Mouse (Mus musculus): Measurements from ENCODE around the gene Vasn. TPM values are rescaled to one million over a fixed set of nuclear protein-coding genes. Genes with fewer than 3 reads are reported as not detected.
A peak's percentile ranks its signal among the peaks of the same experiment; 100 is the strongest.
"Not testable (repeated sequence)": the region's sequence is repeated elsewhere in the genome, so short reads cannot be mapped to it uniquely, and the experiment has no call there.

Vasn gene
- polyA plus RNA-seq, 1 experiment from 2014 or later, result 10.9 TPM

- WGBS, result 28% methylated on average over 2 of the region's 2 CpGs
- Histone ChIP-seq H3K36me3 (peaks cover 28% of the 10 kb centered on the region), H3K27me3 (replicated peaks) (no peaks in the 10 kb centered on the region), H3K9me3 (no peaks in the 10 kb centered on the region), H3K9ac (no peak overlapping the region), H3K4me2 (replicated peaks) (peak overlapping the region; percentile 23; the same call in 1 of the 2 replicates), H3K27ac (no peak overlapping the region), H3K4me1 (peaks cover 11% of the 10 kb centered on the region; the same call in 1 of the 2 replicates), H3K4me3 (no peak overlapping the region)
- no peak for ATAC-seq (ENCODE audit: low FRiP score, low read depth)
Measured at GRCm38 (mm10) chr16:4659326-4659725, 19.6 kb downstream of the Vasn start.

- 72% methylated on average over 2 of the region's 2 CpGs for WGBS
- Histone ChIP-seq H3K4me3 (no peak overlapping the region), H3K9me3 (no peaks in the 10 kb centered on the region), H3K27ac (no peak overlapping the region), H3K9ac (no peak overlapping the region), H3K27me3 (replicated peaks) (no peaks in the 10 kb centered on the region), H3K36me3 (peaks cover 31% of the 10 kb centered on the region), H3K4me1 (0 out of 2 replicates have a peak, but pooled peaks cover 8% of the 10 kb centered on the region), H3K4me2 (replicated peaks) (no peak overlapping the region)
- no peak for ATAC-seq (ENCODE audit: low FRiP score, low read depth)
Measured at GRCm38 (mm10) chr16:4661605-4662004, 21.9 kb downstream of the Vasn start.

GRCm38 (mm10) chr16:4663806-4664205 is 24.1 kb downstream of the Vasn start:
- Histone ChIP-seq H3K9me3 (no peaks in the 10 kb centered on the region), H3K27me3 (replicated peaks) (no peaks in the 10 kb centered on the region), H3K9ac (no peak overlapping the region), H3K4me2 (replicated peaks) (no peak overlapping the region), H3K4me3 (no peak overlapping the region), H3K4me1 (0 out of 2 replicates have a peak, but pooled peaks cover 6% of the 10 kb centered on the region), H3K36me3 (peaks cover 48% of the 10 kb centered on the region), H3K27ac (no peak overlapping the region)
- 85% methylated on average over 2 of the region's 2 CpGs for WGBS
- ATAC-seq (ENCODE audit: low FRiP score, low read depth), result no peak

- no peak for ATAC-seq (ENCODE audit: low FRiP score, low read depth)
- Histone ChIP-seq H3K9me3 (no peaks in the 10 kb centered on the region), H3K4me1 (no peaks in the 10 kb centered on the region), H3K27me3 (replicated peaks) (no peaks in the 10 kb centered on the region), H3K4me2 (replicated peaks) (no peak overlapping the region), H3K9ac (no peak overlapping the region), H3K4me3 (no peak overlapping the region), H3K27ac (no peak overlapping the region), H3K36me3 (peaks cover 56% of the 10 kb centered on the region)
- WGBS, result 94% methylated on average over 2 of the region's 2 CpGs
Measured at GRCm38 (mm10) chr16:4665726-4666125, 26.0 kb downstream of the Vasn start.

- WGBS, result 26% methylated on average over 3 of the region's 3 CpGs
- Histone ChIP-seq H3K27me3 (replicated peaks) (no peaks in the 10 kb centered on the region), H3K27ac (no peak overlapping the region), H3K4me3 (no peak overlapping the region), H3K36me3 (peaks cover 50% of the 10 kb centered on the region), H3K9ac (no peak overlapping the region), H3K4me1 (no peaks in the 10 kb centered on the region), H3K9me3 (no peaks in the 10 kb centered on the region), H3K4me2 (replicated peaks) (no peak overlapping the region)
- peak; percentile 78 for ATAC-seq (ENCODE audit: low FRiP score, low read depth)
Measured at GRCm38 (mm10) chr16:4667190-4667808, 27.6 kb downstream of the Vasn start.

- H3K4me1 ChIP-seq, result no peaks in the 10 kb centered on the region
- H3K4me2 ChIP-seq (replicated peaks), result no peak overlapping the region
- H3K27me3 ChIP-seq (replicated peaks), result no peaks in the 10 kb centered on the region
- no peak for ATAC-seq (ENCODE audit: low FRiP score, low read depth)
- H3K27ac ChIP-seq, result no peak overlapping the region
- H3K36me3 ChIP-seq, result peaks cover 39% of the 10 kb centered on the region
- WGBS, result 82% methylated on average over 5 of the region's 5 CpGs
- H3K9ac ChIP-seq, result no peak overlapping the region
- no peaks in the 10 kb centered on the region for H3K9me3 ChIP-seq
- no peak overlapping the region for H3K4me3 ChIP-seq
Measured at GRCm38 (mm10) chr16:4670317-4670716, 30.6 kb downstream of the Vasn start.

- H3K4me3 ChIP-seq, result no peak overlapping the region
- no peak overlapping the region for H3K27ac ChIP-seq
- H3K9ac ChIP-seq, result no peak overlapping the region
- peaks cover 8% of the 10 kb centered on the region for H3K4me1 ChIP-seq
- no peaks in the 10 kb centered on the region for H3K27me3 ChIP-seq (replicated peaks)
- no peak for ATAC-seq (ENCODE audit: low FRiP score, low read depth)
- WGBS, result 90% methylated on average over 4 of the region's 4 CpGs
- H3K9me3 ChIP-seq, result no peaks in the 10 kb centered on the region
- no peak overlapping the region for H3K4me2 ChIP-seq (replicated peaks)
- H3K36me3 ChIP-seq, result peaks cover 20% of the 10 kb centered on the region
Measured at GRCm38 (mm10) chr16:4674091-4674490, 34.4 kb downstream of the Vasn start.

GRCm38 (mm10) chr16:4676836-4677235 is 37.1 kb downstream of the Vasn start:
- no peaks in the 10 kb centered on the region for H3K27me3 ChIP-seq (replicated peaks)
- no peaks in the 10 kb centered on the region for H3K9me3 ChIP-seq
- WGBS, result 93% methylated on average over 5 of the region's 5 CpGs
- H3K4me2 ChIP-seq (replicated peaks), result no peak overlapping the region
- peaks cover 10% of the 10 kb centered on the region for H3K4me1 ChIP-seq
- H3K27ac ChIP-seq, result no peak overlapping the region
- H3K4me3 ChIP-seq, result no peak overlapping the region
- H3K36me3 ChIP-seq, result peaks cover 11% of the 10 kb centered on the region; the same call in 1 of the 2 replicates
- ATAC-seq (ENCODE audit: low FRiP score, low read depth), result no peak
- no peak overlapping the region for H3K9ac ChIP-seq

- Histone ChIP-seq H3K4me2 (replicated peaks) (peak overlapping the region; percentile 90), H3K36me3 (peaks cover 11% of the 10 kb centered on the region; the same call in 1 of the 2 replicates), H3K4me3 (no peak overlapping the region), H3K4me1 (peaks cover 13% of the 10 kb centered on the region), H3K9ac (no peak overlapping the region), H3K27me3 (replicated peaks) (no peaks in the 10 kb centered on the region), H3K9me3 (no peaks in the 10 kb centered on the region), H3K27ac (no peak overlapping the region)
- no peak for ATAC-seq (ENCODE audit: low FRiP score, low read depth)
- WGBS, result 88% methylated on average over 5 of the region's 5 CpGs
Measured at GRCm38 (mm10) chr16:4678080-4678479, 38.3 kb downstream of the Vasn start.

- Histone ChIP-seq H3K27ac (no peak within 1 kb of the TSS), H3K9me3 (no peaks in the 10 kb centered on the region), H3K4me1 (peaks cover 15% of the 10 kb centered on the region), H3K27me3 (replicated peaks) (no peaks in the 10 kb centered on the region), H3K36me3 (peaks cover 11% of the 10 kb centered on the region; the same call in 1 of the 2 replicates), H3K4me2 (replicated peaks) (peak within 1 kb of the TSS; percentile 90), H3K9ac (peak within 1 kb of the TSS; percentile 76), H3K4me3 (peak within 1 kb of the TSS; percentile 58)
- peak; percentile 93 for ATAC-seq (ENCODE audit: low FRiP score, low read depth)
- WGBS, result under 1% methylated on average over 47 of the region's 47 CpGs
Measured at GRCm38 (mm10) chr16:4679121-4680018, 39.6 kb downstream of the Vasn start, which contains the start of gene Coro7. Coro7 (minus strand) TSS chr16:4679777.

- peaks cover 18% of the 10 kb centered on the region for H3K4me1 ChIP-seq
- H3K4me2 ChIP-seq (replicated peaks); H3K36me3 ChIP-seq; H3K27ac ChIP-seq; H3K9ac ChIP-seq; H3K27me3 ChIP-seq (replicated peaks); ATAC-seq (ENCODE audit: low FRiP score, low read depth); H3K9me3 ChIP-seq; H3K4me3 ChIP-seq: not testable (repeated sequence)
- WGBS, result 89% methylated on average over 3 of the region's 3 CpGs
Measured at GRCm38 (mm10) chr16:4680922-4681455, 41.2 kb downstream of the Vasn start.

GRCm38 (mm10) chr16:4682628-4683179 is 43.0 kb downstream of the Vasn start:
- no peaks in the 10 kb centered on the region for H3K27me3 ChIP-seq (replicated peaks)
- peaks cover 4% of the 10 kb centered on the region for H3K36me3 ChIP-seq
- no peak overlapping the region for H3K4me3 ChIP-seq
- peaks cover 18% of the 10 kb centered on the region for H3K4me1 ChIP-seq
- no peaks in the 10 kb centered on the region for H3K9me3 ChIP-seq
- ATAC-seq (ENCODE audit: low FRiP score, low read depth), result no peak
- H3K4me2 ChIP-seq (replicated peaks), result peak overlapping the region; percentile 92
- 77% methylated on average over 4 of the region's 4 CpGs for WGBS
- H3K9ac ChIP-seq, result no peak overlapping the region
- no peak overlapping the region for H3K27ac ChIP-seq

All from neural tube, embryonic 12.5 days (tissue).